Mouse (Mus musculus) ES-E14 (cell line): ENCODE results near the gene Mbd5. TPM values are rescaled to one million over a fixed set of nuclear protein-coding genes. Genes with fewer than 3 reads are reported as not detected.

Experiments used
- DNase-seq: peaks from one replicate; pipeline ENCODE4 v3.0.0-alpha.2; 2013; ENCODE audit warnings: low read depth, low spot score
- H3K27ac ChIP-seq: 2 replicates; pipeline ENCODE4 v1.5.1; 2012; ENCODE audit warnings: low read depth, mild to moderate bottlenecking, low read length, moderate library complexity, mixed read lengths; ENCODE audit not compliant: poor library complexity, insufficient read depth, severe bottlenecking
- H3K36me3 ChIP-seq: 2 replicates; pipeline ENCODE4 v1.6.1; 2012; ENCODE audit warnings: mild to moderate bottlenecking, low read length, moderate library complexity, mixed read lengths; ENCODE audit not compliant: control insufficient read depth, poor library complexity, insufficient read depth, severe bottlenecking
- H3K4me1 ChIP-seq, 2 experiments: fragments of 150-350 bp in 1 of 2; sonication (generic) in 1 of 2; 2 replicates each; pipeline ENCODE4 v1.6.1; 2012; ENCODE audit warnings: low read length in 2 of 2, mild to moderate bottlenecking in 1 of 2, mixed read lengths in 1 of 2; ENCODE audit not compliant: control insufficient read depth in 2 of 2, insufficient read depth in 2 of 2, poor library complexity in 1 of 2
- H3K4me3 ChIP-seq, 2 experiments: fragments of 150-350 bp in 1 of 2; sonication (generic) in 1 of 2; 2 replicates each; pipeline ENCODE4 v1.5.1; 2012; ENCODE audit warnings: low read length in 2 of 2, low read depth in 1 of 2, mild to moderate bottlenecking in 1 of 2, mixed read lengths in 1 of 2; ENCODE audit not compliant: insufficient read depth in 1 of 2, poor library complexity in 1 of 2, severe bottlenecking in 1 of 2
- H3K9ac ChIP-seq: 2 replicates; pipeline ENCODE4 v1.6.1; 2012; ENCODE audit warnings: low read depth, mild to moderate bottlenecking, low read length, mixed read lengths; ENCODE audit not compliant: poor library complexity, insufficient read depth, severe bottlenecking
- H3K9me3 ChIP-seq: fragments of 150-350 bp; sonication (generic); 2 replicates; pipeline ENCODE4 v1.6.1; 2012; ENCODE audit warnings: low read depth, mild to moderate bottlenecking, low read length; ENCODE audit not compliant: control insufficient read depth, insufficient read depth
- CHD2 ChIP-seq: IDR thresholded peaks from 2 replicates; pipeline ENCODE4 v1.6.1; 2014; ENCODE audit warnings: mild to moderate bottlenecking, low read depth, low read length, inconsistent platforms
- HCFC1 ChIP-seq: IDR thresholded peaks from 2 replicates; pipeline ENCODE4 v1.6.1; 2012; ENCODE audit warnings: low read length, inconsistent platforms, borderline replicate concordance; ENCODE audit not compliant: insufficient read depth
- MAFK ChIP-seq: IDR thresholded peaks from 2 replicates; pipeline ENCODE4 v1.6.1; 2014; ENCODE audit warnings: mild to moderate bottlenecking, low read depth, low read length, inconsistent platforms; ENCODE audit not compliant: insufficient read depth
- ZC3H11A ChIP-seq: IDR thresholded peaks from 2 replicates; pipeline ENCODE4 v1.6.1; 2012; ENCODE audit warnings: low read depth, mild to moderate bottlenecking, inconsistent platforms, low read length, borderline replicate concordance
- ZNF384 ChIP-seq: IDR thresholded peaks from 2 replicates; pipeline ENCODE4 v1.6.1; 2012; ENCODE audit warnings: low read depth, low read length, inconsistent platforms
- in situ Hi-C, 2 experiments: fragments of 600-800 bp; cut with MboI; formaldehyde crosslinking; loops; one replicate each; pipeline ENCODE4 v1.15.1; 2025; ENCODE audit warnings: low sequenced_read_pairs in 2 of 2, inconsistent platforms in 1 of 2; ENCODE audit not compliant: unreplicated experiment in 2 of 2
- total RNA-seq: library from RNA; depleted of rRNA; stranded (reverse); fragments of 300-350 nt; gene quantifications from 2 replicates; pipeline ENCODE4 v1.2.3, GENCODE M21; 2012

Gene Mbd5
- total RNA-seq, 1 experiment, result 12.3 TPM

- DNase-seq, result no peak
- no peak overlapping the region for H3K27ac ChIP-seq
- H3K36me3 ChIP-seq, result no peaks in the 10 kb centered on the region
- no peak overlapping the region for H3K9ac ChIP-seq
- in situ Hi-C loops, result no loop called here
- H3K4me1 ChIP-seq, result no peaks in the 10 kb centered on the region
- H3K9me3 ChIP-seq, result no peaks in the 10 kb centered on the region
- TF ChIP-seq ZC3H11A (no peak), ZNF384 (no peak), HCFC1 (no peak), MAFK (no peak), CHD2 (no peak)
- H3K4me3 ChIP-seq, result no peak overlapping the region
These were observed 395.0 kb downstream of the Mbd5 start for GRCm38 (mm10) chr2:49344287-49344686.

GRCm38 (mm10) chr2:49345786-49346185 is 396.5 kb downstream of the Mbd5 start:
- Histone ChIP-seq H3K27ac (no peak overlapping the region), H3K4me3 (no peak overlapping the region), H3K9ac (no peak overlapping the region), H3K9me3 (no peaks in the 10 kb centered on the region), H3K36me3 (no peaks in the 10 kb centered on the region), H3K4me1 (no peaks in the 10 kb centered on the region)
- in situ Hi-C loops, result no loop called here
- TF ChIP-seq HCFC1 (no peak), ZC3H11A (no peak)
- no peak for DNase-seq

GRCm38 (mm10) chr2:49349813-49350212 is 400.5 kb downstream of the Mbd5 start:
- no peak overlapping the region for H3K4me3 ChIP-seq
- H3K27ac ChIP-seq, result no peak overlapping the region
- H3K9me3 ChIP-seq, result no peaks in the 10 kb centered on the region
- H3K9ac ChIP-seq, result no peak overlapping the region
- TF ChIP-seq ZNF384, result no peak
- no peak for TF ChIP-seq CHD2
- no peak for TF ChIP-seq ZC3H11A
- TF ChIP-seq MAFK, result no peak
- no peak for TF ChIP-seq HCFC1
- no peaks in the 10 kb centered on the region for H3K4me1 ChIP-seq
- no peak for DNase-seq
- H3K36me3 ChIP-seq, result no peaks in the 10 kb centered on the region
- in situ Hi-C loops, result loop anchor here in 1 of 2 experiments (25.0 kb wide), 1 partner anchor 362 kb away; no protein-coding TSS in a partner anchor

- in situ Hi-C loops, result loop anchor here in 1 of 2 experiments (25.0 kb wide), 1 partner anchor 361 kb away; no protein-coding TSS in a partner anchor
- no peak overlapping the region for H3K27ac ChIP-seq
These were observed 401.5 kb downstream of the Mbd5 start for GRCm38 (mm10) chr2:49350852-49351251.

GRCm38 (mm10) chr2:49354066-49354465 is 404.8 kb downstream of the Mbd5 start:
- in situ Hi-C loops, result loop anchor here in 1 of 2 experiments (25.0 kb wide), 1 partner anchor 358 kb away; no protein-coding TSS in a partner anchor
- H3K9ac ChIP-seq, result no peak overlapping the region
- no peaks in the 10 kb centered on the region for H3K4me1 ChIP-seq
- H3K9me3 ChIP-seq, result no peaks in the 10 kb centered on the region
- TF ChIP-seq MAFK (no peak), ZC3H11A (no peak), ZNF384 (no peak), HCFC1 (no peak), CHD2 (no peak)
- H3K4me3 ChIP-seq, result no peak overlapping the region
- H3K27ac ChIP-seq, result no peak overlapping the region
- no peak for DNase-seq
- H3K36me3 ChIP-seq, result no peaks in the 10 kb centered on the region

More at GRCm38 (mm10) chr2:49350852-49351251, 401.5 kb downstream of the Mbd5 start:
- Histone ChIP-seq H3K9ac (no peak overlapping the region), H3K4me3 (no peak overlapping the region), H3K4me1 (no peaks in the 10 kb centered on the region), H3K9me3 (no peaks in the 10 kb centered on the region), H3K36me3 (no peaks in the 10 kb centered on the region)
- TF ChIP-seq CHD2 (no peak), ZNF384 (no peak), MAFK (no peak), HCFC1 (no peak), ZC3H11A (no peak)
- no peak for DNase-seq
